Mouse (Mus musculus): ENCODE data around the gene Atad1.
A peak's percentile ranks its signal among the peaks of the same experiment; 100 is the strongest.
"Not testable (repeated sequence)": the region's sequence is repeated elsewhere in the genome, so short reads cannot be mapped to it uniquely, and the experiment has no call there.

The Atad1 gene

DNA sequence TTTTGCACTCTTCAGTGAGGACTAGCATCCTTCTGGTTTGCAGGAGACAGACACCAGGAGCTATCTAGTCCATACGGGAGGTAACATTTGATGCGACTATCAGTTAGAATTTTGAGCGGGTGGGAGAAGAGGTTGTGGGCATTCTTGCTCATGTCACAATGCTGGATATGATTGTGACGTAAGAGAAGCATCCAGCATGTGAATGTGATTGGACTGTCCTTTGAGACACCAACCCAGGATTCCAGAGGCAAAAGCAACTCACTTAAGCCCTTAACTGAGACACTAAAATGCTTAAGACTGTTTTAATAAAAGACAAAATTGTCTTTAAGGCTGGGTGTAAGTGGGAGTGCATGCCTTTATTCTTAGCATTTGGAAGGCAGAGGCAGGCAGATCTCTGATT is at the start of gene Atad1:
Gene Atad1 (minus strand): TSS at position 101 of the 400 bp plus-strand sequence.
- no peak for DNase-seq (ENCODE audit: low read depth)

DNA sequence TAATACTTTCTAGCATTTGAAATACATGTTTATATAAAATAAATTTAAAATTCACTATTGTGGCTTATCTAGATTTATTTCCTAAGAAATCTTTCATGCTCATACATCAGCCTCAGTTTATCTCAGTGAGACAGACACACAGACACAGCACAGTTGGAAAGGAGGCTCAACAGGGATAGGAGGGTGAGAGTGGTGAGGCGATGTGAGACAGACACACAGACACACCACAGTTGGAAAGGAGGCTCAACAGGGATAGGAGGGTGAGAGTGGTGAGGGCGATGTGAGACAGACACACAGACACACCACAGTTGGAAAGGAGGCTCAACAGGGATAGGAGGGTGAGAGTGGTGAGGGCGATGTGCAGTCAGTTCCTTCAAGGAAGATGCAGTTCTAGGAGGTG is 48.4 kb upstream of the Atad1 start:
- DNase-seq (ENCODE audit: low read depth): not testable (repeated sequence)

DNA sequence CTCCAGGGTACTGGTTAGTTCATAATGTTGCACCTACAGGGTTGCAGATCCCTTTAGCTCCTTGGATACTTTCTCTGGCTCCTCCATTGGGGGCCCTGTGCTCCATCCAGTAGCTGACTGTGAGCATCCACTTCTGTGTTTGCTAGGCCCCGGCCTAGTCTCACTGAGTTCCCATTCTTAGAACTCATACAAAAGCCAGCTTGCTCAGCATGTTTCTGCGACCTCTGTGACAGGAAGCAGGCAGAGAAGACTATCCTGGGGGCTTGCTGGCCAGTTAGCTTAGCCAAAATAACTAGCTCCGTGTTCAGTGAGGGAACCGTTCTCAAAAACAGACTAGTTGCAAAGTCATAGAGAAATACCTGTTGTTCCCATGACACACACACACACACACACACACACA is 47.8 kb upstream of the Atad1 start:
- not testable (repeated sequence) for DNase-seq (ENCODE audit: low read depth)

DNA sequence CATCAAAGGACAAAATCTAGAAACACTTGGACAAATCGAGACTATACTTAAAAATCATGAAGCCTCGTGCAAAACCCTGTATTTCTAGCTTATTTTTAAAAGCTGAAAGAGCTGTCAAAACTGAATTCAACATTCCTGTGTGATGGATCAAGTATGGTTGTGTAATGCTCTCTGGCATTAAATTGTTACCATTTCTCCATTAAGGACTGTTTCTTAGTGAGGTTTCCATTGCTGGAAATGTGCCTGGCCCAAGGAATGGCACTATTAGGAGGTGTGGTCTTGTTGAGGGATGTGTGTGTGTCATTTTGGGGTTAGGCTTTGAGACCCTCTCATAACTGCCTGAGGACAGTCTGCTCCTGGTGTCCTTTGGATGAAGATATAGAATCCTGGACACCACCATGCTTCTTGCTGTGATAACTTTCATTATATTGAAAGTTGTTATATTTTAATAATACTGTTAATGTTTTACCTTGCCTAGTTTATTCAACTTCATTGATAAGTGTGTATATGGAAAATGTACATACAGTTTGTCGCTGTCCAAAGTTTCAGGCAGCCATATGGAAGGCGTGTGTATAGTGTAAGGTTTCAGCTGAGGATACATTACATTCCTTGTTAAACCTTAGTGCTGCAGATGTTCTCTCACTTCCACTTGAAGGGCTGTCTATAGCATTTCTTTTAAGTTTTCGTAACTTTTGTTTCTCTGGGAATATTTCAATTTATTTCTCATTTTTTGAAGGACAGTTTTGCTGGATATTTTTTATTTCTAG is 41.9 kb upstream of the Atad1 start:
- no peak for DNase-seq (ENCODE audit: low read depth)

DNA sequence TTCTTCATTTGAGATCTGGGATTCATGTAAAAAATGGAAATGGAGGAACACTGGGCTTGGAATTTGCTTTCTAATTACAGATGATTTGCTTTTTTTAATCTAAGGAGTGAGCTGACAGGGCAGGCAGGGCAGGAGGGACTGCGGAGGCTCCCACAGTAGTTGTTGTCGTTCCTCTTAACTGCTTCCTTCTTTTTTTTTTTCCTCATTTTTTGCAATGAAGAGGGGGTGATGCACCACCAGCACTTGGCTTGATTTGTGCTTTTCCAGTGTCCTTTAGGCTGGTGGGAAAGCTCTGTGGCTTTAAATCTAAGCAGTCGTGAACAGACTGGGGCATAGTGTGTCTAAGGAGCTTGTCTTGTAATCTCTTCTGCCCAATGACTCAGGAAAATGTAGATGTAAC is 39.5 kb upstream of the Atad1 start:
- DNase-seq (ENCODE audit: low read depth): no peak

DNA sequence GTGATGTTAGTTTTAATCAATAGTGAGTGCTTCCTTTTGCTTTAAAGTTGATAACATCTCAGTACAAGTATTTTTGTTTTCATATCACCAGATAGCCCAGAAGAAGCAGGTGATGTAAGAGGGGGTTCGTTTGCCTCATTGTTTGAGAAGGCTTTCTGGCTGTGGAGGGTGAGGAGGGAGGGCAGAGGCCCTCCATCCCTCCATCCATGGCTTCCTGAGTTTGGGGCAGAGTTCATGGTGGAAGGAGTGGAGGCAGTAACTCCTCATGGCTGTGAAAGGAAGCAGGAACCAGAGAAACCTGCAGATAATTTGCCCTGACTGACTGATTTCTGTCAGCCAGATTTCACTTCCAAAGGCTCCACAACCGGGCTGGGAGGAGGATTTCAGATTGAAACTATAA is 38.8 kb upstream of the Atad1 start:
- no peak for DNase-seq (ENCODE audit: low read depth)

DNA sequence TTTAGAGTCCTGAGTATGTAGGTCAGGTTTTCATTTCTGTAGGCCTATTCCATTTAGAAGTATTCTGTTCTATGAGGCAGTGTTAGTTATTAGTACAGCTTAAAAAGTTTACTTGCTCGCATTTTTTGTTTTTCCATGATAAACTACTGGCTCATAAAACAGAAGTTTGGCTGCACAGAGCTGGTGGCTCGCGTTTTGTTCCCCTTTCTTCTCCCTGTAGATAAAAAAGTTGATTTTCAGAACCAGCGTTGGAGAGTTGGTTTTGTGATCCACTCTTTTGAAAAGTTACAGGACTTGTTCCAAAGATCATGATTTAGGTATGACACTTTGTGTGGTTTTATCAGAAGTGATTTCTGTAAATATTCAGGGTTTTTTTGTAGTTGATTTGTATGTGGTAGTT is 22.9 kb upstream of the Atad1 start:
- DNase-seq (ENCODE audit: low read depth): no peak

DNA sequence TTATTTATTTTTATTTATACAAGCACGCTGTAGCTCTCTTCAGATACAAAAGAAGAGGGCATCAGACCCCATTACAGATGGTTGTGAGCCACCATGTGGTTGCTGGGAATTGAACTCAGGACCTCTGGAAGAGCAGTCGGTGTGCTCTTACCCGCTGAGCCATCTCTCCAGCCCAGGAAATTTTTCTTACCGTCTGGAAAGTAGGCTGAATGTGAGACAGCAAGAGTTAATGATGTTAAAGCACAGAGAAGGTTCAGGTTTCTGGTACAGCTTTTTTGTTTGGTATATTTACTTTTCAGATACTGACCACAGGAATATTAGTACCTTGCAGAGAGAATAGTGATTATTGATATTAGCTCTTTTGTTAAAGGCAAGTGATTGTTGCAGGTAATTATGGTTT is 21.6 kb upstream of the Atad1 start:
- no peak for DNase-seq (ENCODE audit: low read depth)

DNA sequence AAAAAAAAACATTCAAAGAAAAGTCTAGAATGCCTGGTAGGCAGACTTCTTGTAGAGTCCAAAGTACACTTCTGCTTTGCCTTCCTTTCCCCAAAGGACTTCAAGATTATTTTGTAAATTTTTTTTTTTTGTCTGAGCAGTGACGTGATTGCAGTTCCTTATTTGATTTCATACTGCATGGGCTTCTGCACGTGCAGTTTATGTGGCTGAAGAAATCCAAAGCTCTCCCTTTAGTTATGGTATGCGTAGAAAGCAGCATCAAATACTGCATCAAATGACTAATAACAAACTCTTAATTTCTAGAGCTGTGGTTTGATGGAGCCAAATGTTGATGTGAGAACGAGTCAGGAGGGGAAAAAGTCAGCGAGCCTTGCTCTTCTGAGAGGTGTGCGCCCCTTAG is 20.9 kb upstream of the Atad1 start:
- no peak for DNase-seq (ENCODE audit: low read depth)

DNA sequence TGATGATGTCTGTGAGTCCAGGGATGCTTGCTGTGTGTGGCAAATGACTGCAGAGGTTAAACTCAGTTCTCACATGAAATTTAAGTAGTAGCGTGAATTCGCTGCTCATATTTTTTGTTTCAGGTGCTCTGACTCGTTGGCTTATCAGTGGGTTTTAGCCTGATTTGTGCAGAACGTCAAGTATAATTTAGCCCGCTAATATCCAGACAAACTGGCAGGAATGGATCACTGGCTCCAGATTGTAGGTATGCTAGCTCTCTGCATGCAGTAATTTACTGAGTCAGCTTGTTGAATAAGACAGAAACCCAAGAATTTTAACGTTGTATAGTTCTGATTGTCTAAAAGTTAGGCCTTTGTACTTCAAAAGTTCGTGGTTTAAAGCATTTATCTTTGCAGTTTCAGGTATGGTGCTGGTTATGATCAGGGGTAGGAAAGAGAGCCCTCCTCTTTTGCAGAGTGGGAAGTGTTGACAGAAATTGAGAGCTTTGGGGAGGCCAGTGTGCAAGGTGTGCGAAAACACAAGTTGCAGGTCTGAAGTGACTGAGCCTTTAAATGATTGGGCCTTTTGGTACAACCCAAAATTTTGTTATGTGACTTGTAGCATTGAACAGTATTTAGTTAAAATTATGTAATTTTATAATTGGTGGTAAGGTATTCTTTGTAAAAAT is 19.9 kb upstream of the Atad1 start:
- DNase-seq (ENCODE audit: low read depth): no peak

DNA sequence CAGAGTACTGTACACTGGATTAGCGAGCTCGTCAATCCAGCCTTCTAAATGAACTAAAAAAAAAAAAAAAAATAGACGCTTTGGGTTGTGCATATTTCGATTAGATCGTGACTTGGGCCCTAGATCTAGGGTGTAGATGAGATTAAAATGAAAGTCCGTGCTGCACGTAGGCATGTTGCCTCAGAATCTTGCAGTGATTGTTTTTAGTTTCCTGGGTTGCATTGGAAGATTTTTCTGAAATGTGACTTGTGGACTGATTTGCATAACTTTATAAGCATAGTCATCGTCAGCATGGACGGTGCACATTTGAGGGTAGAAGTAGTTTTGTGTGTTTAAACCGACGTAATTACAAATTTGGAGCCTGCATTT is 19.2 kb upstream of the Atad1 start:
- DNase-seq (ENCODE audit: low read depth): no peak

DNA sequence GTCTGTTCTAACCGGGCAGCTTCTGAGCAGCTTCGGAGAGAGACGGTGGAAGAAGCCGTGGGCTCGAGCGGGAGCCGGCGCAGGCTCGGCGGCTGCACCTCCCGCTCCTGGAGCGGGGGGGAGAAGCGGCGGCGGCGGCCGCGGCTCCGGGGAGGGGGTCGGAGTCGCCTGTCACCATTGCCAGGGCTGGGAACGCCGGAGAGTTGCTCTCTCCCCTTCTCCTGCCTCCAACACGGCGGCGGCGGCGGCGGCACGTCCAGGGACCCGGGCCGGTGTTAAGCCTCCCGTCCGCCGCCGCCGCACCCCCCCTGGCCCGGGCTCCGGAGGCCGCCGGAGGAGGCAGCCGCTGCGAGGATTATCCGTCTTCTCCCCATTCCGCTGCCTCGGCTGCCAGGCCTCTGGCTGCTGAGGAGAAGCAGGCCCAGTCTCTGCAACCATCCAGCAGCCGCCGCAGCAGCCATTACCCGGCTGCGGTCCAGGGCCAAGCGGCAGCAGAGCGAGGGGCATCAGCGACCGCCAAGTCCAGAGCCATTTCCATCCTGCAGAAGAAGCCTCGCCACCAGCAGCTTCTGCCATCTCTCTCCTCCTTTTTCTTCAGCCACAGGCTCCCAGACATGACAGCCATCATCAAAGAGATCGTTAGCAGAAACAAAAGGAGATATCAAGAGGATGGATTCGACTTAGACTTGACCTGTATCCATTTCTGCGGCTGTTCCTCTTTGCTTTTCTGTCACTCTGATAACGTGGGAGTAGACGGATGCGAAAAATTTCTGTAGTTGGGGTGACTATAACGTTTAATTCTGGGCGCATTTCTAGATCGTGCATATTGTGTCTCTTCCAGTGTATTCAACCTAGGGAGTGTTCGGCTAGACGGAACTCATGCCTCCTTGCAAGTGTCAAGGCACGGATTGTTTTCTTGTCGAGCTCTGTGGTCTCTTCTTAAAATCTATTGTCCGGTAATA is 18.5 kb upstream of the Atad1 start:
- DNase-seq (ENCODE audit: low read depth): no peak

DNA sequence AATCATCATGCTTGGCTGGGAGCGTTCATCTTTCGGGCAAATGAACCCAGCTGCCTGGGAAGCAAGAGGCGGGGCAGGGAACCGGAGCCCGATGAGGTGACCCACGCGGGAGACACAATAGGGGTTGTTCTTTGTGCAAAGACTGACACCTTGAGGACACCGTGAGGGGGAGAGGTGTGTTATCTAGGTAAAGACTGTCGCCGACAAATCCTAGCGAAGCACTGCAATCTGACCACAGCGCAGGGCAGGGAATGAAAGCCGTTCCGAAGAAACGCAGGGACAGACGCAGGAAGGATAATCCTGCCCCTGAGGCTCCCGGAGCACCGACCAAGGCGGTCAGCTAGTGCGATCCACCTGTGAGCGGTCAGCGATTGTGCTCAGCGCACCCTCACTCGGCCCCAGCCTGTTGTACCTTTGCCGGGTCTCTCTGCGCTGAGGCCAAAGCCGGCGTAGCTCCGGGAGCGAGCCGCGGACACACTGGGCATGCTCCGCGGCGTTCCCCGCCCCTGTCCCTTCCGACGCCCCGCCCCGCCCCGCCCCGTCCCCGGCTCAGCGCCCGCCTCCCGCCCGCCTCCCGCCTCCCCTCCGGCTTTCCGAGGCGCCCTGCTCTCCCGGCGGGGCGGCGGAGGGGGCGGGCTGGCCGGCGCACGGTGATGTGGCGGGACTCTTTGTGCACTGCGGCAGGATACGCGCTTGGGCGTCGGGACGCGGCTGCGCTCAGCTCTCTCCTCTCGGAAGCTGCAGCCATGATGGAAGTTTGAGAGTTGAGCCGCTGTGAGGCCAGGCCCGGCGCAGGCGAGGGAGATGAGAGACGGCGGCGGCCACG is 17.5 kb upstream of the Atad1 start, which contains the start of gene Pten:
Gene Pten (plus strand): TSS at position 598 of the 826 bp plus-strand sequence.
- peak; percentile 80 for DNase-seq (ENCODE audit: low read depth)

DNA sequence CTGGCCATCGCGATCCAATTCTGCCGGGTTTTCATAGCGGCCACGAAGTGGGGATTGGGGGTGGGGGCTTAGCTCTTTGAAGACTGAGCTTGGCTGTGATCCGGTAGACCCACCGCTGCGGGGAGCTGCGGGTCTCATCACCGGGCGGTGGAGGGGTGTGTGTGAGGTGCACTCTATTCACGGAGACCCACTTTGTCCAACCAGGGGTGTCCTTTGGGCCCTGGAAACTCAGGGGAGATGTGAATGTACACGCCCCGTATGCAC is 17.0 kb upstream of the Atad1 start:
- no peak for DNase-seq (ENCODE audit: low read depth)

DNA sequence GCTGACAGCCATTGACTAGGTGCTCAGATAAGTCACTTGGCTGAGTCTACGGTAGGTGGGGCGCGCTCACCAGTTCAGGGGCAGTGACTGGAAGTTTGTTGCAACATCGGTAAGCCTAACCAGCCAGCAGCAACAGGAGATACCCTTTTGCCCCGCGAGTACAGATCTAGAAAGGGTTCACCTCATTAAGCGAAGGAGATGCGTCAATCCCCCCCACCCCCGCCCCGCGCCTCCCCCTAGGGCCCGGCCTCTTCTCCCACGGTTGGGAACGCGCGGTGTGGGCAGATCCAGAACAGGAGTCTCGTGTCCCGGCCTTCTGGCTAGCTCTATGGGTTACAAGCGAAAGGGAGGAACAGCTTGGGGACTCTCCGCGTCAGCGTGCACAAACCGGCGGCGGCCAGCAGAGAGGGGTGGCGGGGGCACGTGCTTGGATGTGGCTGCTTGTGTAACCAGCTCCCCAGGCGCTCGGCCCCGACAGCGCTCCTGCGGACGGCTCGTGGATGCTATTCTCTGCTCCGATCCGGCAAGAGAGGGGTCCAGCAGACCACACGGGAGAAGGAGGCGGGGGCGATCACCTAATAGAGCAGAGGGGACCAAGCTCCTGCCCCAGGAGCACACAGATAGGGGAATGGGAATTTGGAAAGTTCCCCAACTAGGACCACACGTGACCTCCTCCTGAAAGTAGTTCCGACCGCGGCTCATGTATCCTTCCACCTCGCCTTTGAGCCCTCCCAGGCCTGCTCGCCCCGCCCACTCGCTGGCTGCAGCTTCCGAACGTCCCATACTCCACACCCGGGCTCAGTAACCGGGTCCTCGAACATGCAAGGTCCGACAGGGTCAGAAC is 16.4 kb upstream of the Atad1 start:
- DNase-seq (ENCODE audit: low read depth): peak; percentile 89

DNA sequence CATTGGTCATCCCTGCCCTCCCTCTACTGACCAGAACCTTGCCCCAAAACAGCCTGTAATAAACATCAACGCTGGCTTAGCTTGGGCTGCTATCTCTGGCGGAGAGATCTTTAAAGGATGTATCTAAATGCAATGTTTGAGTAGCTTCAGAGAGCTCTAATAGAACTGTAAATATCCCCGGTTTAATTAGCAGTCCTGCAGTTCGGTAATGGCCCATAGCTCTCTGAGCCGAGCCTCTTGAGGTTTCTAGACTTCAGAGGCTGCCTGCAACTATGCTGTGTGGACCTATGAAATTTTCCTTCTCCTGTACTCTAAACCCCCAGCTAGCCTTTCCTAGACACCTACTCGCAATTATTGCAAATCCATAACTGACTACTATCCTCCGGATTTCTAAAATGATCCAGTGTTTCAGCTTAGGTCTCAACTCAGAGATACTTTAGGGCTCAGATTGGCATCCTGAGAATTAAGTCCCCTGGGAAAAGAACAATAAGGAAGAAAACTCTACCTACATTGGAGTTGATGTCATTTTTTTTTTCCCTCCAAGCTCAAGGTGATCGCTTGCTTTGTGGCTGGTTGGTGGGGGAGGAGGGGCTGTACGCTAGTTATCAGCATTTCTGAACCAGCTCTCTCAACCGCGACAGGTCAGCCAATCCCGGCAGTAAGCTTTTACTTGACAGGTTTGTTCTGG is 15.7 kb upstream of the Atad1 start:
- no peak for DNase-seq (ENCODE audit: low read depth)

DNA sequence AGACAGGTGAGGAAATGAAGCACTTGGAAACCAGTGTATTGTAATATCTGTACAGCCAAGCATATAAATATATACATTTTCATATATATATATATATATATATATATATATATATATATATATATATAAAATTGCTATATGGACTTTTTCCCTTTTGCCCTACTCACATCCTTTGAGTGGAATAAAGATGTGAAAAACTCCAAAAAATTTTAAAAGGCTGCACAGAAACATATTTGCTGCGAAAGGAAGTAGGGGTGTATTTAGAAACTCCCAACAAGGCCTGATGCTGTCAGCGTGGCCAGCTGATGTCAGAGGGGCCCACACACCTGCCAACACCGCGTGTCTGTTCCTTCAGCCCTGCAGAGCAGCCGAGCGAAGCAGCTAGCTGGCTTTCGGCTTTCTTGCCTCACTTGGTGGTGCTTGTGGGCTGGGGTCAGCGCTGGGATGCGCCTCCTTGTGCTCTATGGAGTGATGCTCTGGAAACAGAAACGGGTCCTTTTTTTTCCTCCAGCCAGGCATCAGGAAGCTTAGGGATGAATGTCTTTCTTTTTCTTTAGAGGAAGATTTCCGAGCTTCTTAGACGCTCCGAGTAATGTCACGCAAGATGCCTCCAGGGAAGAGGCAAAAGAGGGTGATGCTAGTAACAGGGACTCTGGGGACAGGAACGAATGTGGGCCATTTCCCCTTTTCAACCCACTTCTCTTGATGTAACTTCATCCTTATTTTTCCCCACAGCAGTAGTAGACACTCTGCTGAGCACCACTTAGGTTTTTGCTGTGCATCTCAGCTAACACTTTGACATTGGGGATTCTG is 14.8 kb upstream of the Atad1 start:
- DNase-seq (ENCODE audit: low read depth): no peak

DNA sequence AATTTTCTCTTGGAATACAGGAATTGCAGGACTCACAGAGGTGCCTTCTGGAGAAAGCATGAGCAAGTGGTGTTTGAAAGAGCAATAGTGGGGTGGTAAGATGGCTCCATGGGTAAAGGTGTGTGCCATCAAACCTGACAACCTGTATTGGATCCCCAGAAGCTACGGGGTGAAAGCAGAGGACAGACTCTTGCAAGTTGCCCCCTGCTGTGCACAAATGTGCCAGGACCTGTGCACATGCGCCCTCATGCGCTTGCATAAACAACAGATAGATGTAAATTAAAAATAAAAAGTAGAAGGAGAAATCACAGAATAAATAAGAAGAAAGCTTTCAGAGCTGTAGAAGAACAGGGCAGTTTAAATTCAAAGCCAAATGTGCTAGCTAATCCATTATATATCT is 13.8 kb upstream of the Atad1 start:
- no peak for DNase-seq (ENCODE audit: low read depth)

DNA sequence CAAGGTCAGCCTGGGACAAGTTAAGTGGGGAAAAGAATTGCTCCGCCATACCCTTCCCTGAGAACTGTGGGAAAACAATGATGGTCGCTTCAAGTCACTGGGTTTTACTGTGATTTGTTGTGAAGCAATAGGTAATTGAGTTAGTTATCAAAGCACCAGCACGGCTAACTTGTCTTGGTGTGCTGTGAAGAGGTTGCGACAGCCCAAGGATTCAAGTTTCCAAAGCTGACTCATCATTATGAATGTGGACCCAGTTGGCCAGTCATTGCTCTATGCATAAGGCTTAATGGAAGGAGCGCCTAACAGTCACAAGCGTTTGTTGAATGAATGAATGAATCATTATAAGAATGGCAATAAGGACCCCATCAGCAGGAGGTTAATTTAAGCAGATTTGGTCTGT is 12.8 kb upstream of the Atad1 start:
- DNase-seq (ENCODE audit: low read depth): no peak

DNA sequence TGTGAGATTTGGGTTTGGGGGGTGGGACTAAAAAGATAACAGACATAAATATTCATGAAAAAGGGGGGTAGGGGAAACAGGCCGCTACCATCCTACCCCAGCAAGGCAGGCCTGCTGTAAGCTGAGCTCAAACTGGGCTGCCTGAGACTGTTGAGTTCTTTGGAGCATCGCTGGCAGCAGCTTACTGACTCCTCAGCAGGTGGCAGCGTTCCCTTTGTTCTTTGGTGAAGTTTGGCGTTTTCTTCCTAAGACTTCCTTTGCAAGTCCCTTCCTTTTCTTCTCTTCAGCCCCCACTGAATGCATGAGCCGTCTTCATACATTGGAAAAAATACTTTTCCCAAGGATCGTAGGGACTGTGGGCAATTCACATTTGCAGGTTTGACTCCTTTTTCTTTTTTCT is 9.8 kb upstream of the Atad1 start:
- DNase-seq (ENCODE audit: low read depth): no peak

Measured in fibroblast of lung, adult 2 months (primary cell).